Mouse (Mus musculus): ENCODE measurements at regions not wholly inside any gene's neighbourhood (a gene's known extent, or its start where the extent isn't known, plus 50 kb on each side); places are given as distances from the start of the nearest gene placed in this dataset.

GRCm38 (mm10) chr4:9003891-9004290, 765.0 kb upstream of the Car8 start:
- H3K4me1 ChIP-seq: peaks cover 11% of the 10 kb centered on the region
- no peak overlapping the region for H3K4me3 ChIP-seq
- H3K27ac ChIP-seq (replicated peaks): no peak overlapping the region
- H3K9me3 ChIP-seq (replicated peaks): no peaks in the 10 kb centered on the region
- no peaks in the 10 kb centered on the region for H3K27me3 ChIP-seq (ENCODE audit: low read depth, poor library complexity, severe bottlenecking)
- 88% methylated on average over 1 of the region's 1 CpGs for WGBS
- no peak for DNase-seq (ENCODE audit: low spot score)
- no peaks in the 10 kb centered on the region for H3K36me3 ChIP-seq

- Histone ChIP-seq H3K9me3 (replicated peaks) (no peaks in the 10 kb centered on the region), H3K27me3 (ENCODE audit: low read depth, poor library complexity, severe bottlenecking) (no peaks in the 10 kb centered on the region), H3K4me1 (peaks cover 11% of the 10 kb centered on the region), H3K36me3 (no peaks in the 10 kb centered on the region), H3K4me3 (no peak overlapping the region), H3K27ac (replicated peaks) (no peak overlapping the region)
- DNase-seq (ENCODE audit: low spot score): no peak
- 84% methylated on average over 6 of the region's 6 CpGs for WGBS
Measured at GRCm38 (mm10) chr4:9002380-9002779, 763.5 kb upstream of the Car8 start.

GRCm38 (mm10) chr4:8998606-8999005, 759.8 kb upstream of the Car8 start:
- no peak for DNase-seq (ENCODE audit: low spot score)
- H3K27me3 ChIP-seq (ENCODE audit: low read depth, poor library complexity, severe bottlenecking): no peaks in the 10 kb centered on the region
- H3K4me1 ChIP-seq: no peaks in the 10 kb centered on the region
- H3K4me3 ChIP-seq: no peak overlapping the region
- H3K9me3 ChIP-seq (replicated peaks): no peaks in the 10 kb centered on the region
- H3K27ac ChIP-seq (replicated peaks): no peak overlapping the region
- WGBS: 93% methylated on average over 4 of the region's 4 CpGs
- H3K36me3 ChIP-seq: no peaks in the 10 kb centered on the region

GRCm38 (mm10) chr4:8992171-8992570, 753.3 kb upstream of the Car8 start:
- Histone ChIP-seq H3K36me3 (no peaks in the 10 kb centered on the region), H3K27me3 (ENCODE audit: low read depth, poor library complexity, severe bottlenecking) (no peaks in the 10 kb centered on the region), H3K4me3 (no peak overlapping the region), H3K27ac (replicated peaks) (no peak overlapping the region), H3K9me3 (replicated peaks) (no peaks in the 10 kb centered on the region), H3K4me1 (peaks cover 30% of the 10 kb centered on the region)
- WGBS: 80% methylated on average over 1 of the region's 1 CpGs
- DNase-seq (ENCODE audit: low spot score): no peak

GRCm38 (mm10) chr4:8990551-8990950, 751.7 kb upstream of the Car8 start:
- Histone ChIP-seq H3K36me3 (no peaks in the 10 kb centered on the region), H3K4me1 (peaks cover 44% of the 10 kb centered on the region), H3K27ac (replicated peaks) (0 out of 2 replicates have a peak overlapping the region, but pooled peaks have one; percentile 9), H3K4me3 (no peak overlapping the region), H3K27me3 (ENCODE audit: low read depth, poor library complexity, severe bottlenecking) (no peaks in the 10 kb centered on the region), H3K9me3 (replicated peaks) (no peaks in the 10 kb centered on the region)
- 93% methylated on average over 5 of the region's 5 CpGs for WGBS
- DNase-seq (ENCODE audit: low spot score): no peak

GRCm38 (mm10) chr4:8989614-8990013, 750.8 kb upstream of the Car8 start:
- DNase-seq (ENCODE audit: low spot score): no peak
- Histone ChIP-seq H3K27me3 (ENCODE audit: low read depth, poor library complexity, severe bottlenecking) (no peaks in the 10 kb centered on the region), H3K9me3 (replicated peaks) (no peaks in the 10 kb centered on the region), H3K27ac (replicated peaks) (peak overlapping the region; percentile 9; the same call in 1 of the 2 replicates), H3K4me1 (peaks cover 44% of the 10 kb centered on the region), H3K36me3 (no peaks in the 10 kb centered on the region), H3K4me3 (no peak overlapping the region)
- 86% methylated on average over 6 of the region's 6 CpGs for WGBS

- Histone ChIP-seq H3K4me1 (peaks cover 44% of the 10 kb centered on the region), H3K27ac (replicated peaks) (no peak overlapping the region), H3K9me3 (replicated peaks) (no peaks in the 10 kb centered on the region), H3K36me3 (no peaks in the 10 kb centered on the region), H3K4me3 (no peak overlapping the region), H3K27me3 (ENCODE audit: low read depth, poor library complexity, severe bottlenecking) (no peaks in the 10 kb centered on the region)
- 90% methylated on average over 4 of the region's 4 CpGs for WGBS
- DNase-seq (ENCODE audit: low spot score): no peak
Measured at GRCm38 (mm10) chr4:8989110-8989509, 750.3 kb upstream of the Car8 start.

- 0 out of 2 replicates have a peak overlapping the region, but pooled peaks have one; percentile 55 for H3K27ac ChIP-seq (replicated peaks)
- no peaks in the 10 kb centered on the region for H3K27me3 ChIP-seq (ENCODE audit: low read depth, poor library complexity, severe bottlenecking)
- 64% methylated on average over 8 of the region's 8 CpGs for WGBS
Measured at GRCm38 (mm10) chr4:8988345-8988733, 749.5 kb upstream of the Car8 start.

GRCm38 (mm10) chr4:8987544-8988344, 748.9 kb upstream of the Car8 start:
- DNase-seq (ENCODE audit: low spot score): no peak
- Histone ChIP-seq H3K27me3 (ENCODE audit: low read depth, poor library complexity, severe bottlenecking) (no peaks in the 10 kb centered on the region), H3K36me3 (no peaks in the 10 kb centered on the region), H3K4me1 (peaks cover 44% of the 10 kb centered on the region), H3K9me3 (replicated peaks) (no peaks in the 10 kb centered on the region), H3K4me3 (no peak overlapping the region), H3K27ac (replicated peaks) (0 out of 2 replicates have a peak overlapping the region, but pooled peaks have one; percentile 55)
- WGBS: 67% methylated on average over 10 of the region's 10 CpGs

More at GRCm38 (mm10) chr4:8988345-8988733, 749.5 kb upstream of the Car8 start:
- H3K36me3 ChIP-seq: no peaks in the 10 kb centered on the region
- H3K4me3 ChIP-seq: no peak overlapping the region
- peaks cover 44% of the 10 kb centered on the region for H3K4me1 ChIP-seq
- no peak for DNase-seq (ENCODE audit: low spot score)
- no peaks in the 10 kb centered on the region for H3K9me3 ChIP-seq (replicated peaks)

GRCm38 (mm10) chr4:8986394-8987091, 747.7 kb upstream of the Car8 start:
- 60% methylated on average over 13 of the region's 13 CpGs for WGBS
- H3K27me3 ChIP-seq (ENCODE audit: low read depth, poor library complexity, severe bottlenecking): no peaks in the 10 kb centered on the region
- no peaks in the 10 kb centered on the region for H3K36me3 ChIP-seq
- no peak overlapping the region; the same call in 1 of the 2 replicates for H3K27ac ChIP-seq (replicated peaks)
- no peak overlapping the region for H3K4me3 ChIP-seq
- peaks cover 44% of the 10 kb centered on the region for H3K4me1 ChIP-seq
- no peaks in the 10 kb centered on the region for H3K9me3 ChIP-seq (replicated peaks)
- DNase-seq (ENCODE audit: low spot score): no peak

GRCm38 (mm10) chr4:8984059-8984606, 745.3 kb upstream of the Car8 start:
- Histone ChIP-seq H3K4me3 (no peak overlapping the region), H3K27me3 (ENCODE audit: low read depth, poor library complexity, severe bottlenecking) (no peaks in the 10 kb centered on the region), H3K4me1 (peaks cover 28% of the 10 kb centered on the region), H3K36me3 (no peaks in the 10 kb centered on the region), H3K27ac (replicated peaks) (no peak overlapping the region), H3K9me3 (replicated peaks) (no peaks in the 10 kb centered on the region)
- 94% methylated on average over 5 of the region's 5 CpGs for WGBS
- no peak for DNase-seq (ENCODE audit: low spot score)

- 90% methylated on average over 8 of the region's 8 CpGs for WGBS
- Histone ChIP-seq H3K36me3 (no peaks in the 10 kb centered on the region), H3K9me3 (replicated peaks) (no peaks in the 10 kb centered on the region), H3K27me3 (ENCODE audit: low read depth, poor library complexity, severe bottlenecking) (no peaks in the 10 kb centered on the region), H3K27ac (replicated peaks) (no peak overlapping the region), H3K4me3 (no peak overlapping the region), H3K4me1 (no peaks in the 10 kb centered on the region)
- no peak for DNase-seq (ENCODE audit: low spot score)
Measured at GRCm38 (mm10) chr4:8978949-8979348, 740.1 kb upstream of the Car8 start.

Measured in midbrain, embryonic 10.5 days (tissue).